Mouse (Mus musculus): ENCODE measurements around the gene Traf3ip1.

Gene Traf3ip1

GRCm38 (mm10) chr1:91494457-91495140, at the start of gene Traf3ip1:
TSS of gene Traf3ip1 (plus strand) at chr1:91494647.
- peak; percentile 97 to 99 for DNase-seq

- DNase-seq = no peak
These were observed 49.3 kb upstream of the Traf3ip1 start for GRCm38 (mm10) chr1:91444841-91445830.

GRCm38 (mm10) chr1:91446060-91446459, 48.4 kb upstream of the Traf3ip1 start:
- DNase-seq = no peak

- no peak for DNase-seq
These were observed 47.9 kb upstream of the Traf3ip1 start for GRCm38 (mm10) chr1:91446511-91446910.

- DNase-seq = no peak
These were observed 45.8 kb upstream of the Traf3ip1 start for GRCm38 (mm10) chr1:91448688-91449087.

GRCm38 (mm10) chr1:91450851-91451250, 43.6 kb upstream of the Traf3ip1 start:
- DNase-seq = no peak

- no peak for DNase-seq
These were observed 42.8 kb upstream of the Traf3ip1 start for GRCm38 (mm10) chr1:91451547-91452084.

GRCm38 (mm10) chr1:91453932-91454331, 40.5 kb upstream of the Traf3ip1 start:
- DNase-seq = no peak

- no peak for DNase-seq
These were observed 40.1 kb upstream of the Traf3ip1 start for GRCm38 (mm10) chr1:91454366-91454765.

GRCm38 (mm10) chr1:91454927-91455326, 39.5 kb upstream of the Traf3ip1 start:
- no peak for DNase-seq

GRCm38 (mm10) chr1:91455661-91456161, 38.7 kb upstream of the Traf3ip1 start:
- no peak for DNase-seq

GRCm38 (mm10) chr1:91456301-91456801, 38.1 kb upstream of the Traf3ip1 start:
- no peak for DNase-seq

GRCm38 (mm10) chr1:91457116-91457515, 37.3 kb upstream of the Traf3ip1 start:
- no peak for DNase-seq

- DNase-seq = peak in 1 of 2 experiments; percentile 15
These were observed 36.7 kb upstream of the Traf3ip1 start for GRCm38 (mm10) chr1:91457698-91458097.

GRCm38 (mm10) chr1:91458223-91458861, 36.1 kb upstream of the Traf3ip1 start:
- DNase-seq = peak; percentile 44 to 53

- DNase-seq = peak; percentile 100
These were observed 35.2 kb upstream of the Traf3ip1 start, which contains the start of gene Per2 for GRCm38 (mm10) chr1:91459059-91459809. TSS of gene Per2 (minus strand) at chr1:91459324.

GRCm38 (mm10) chr1:91460069-91460468, 34.4 kb upstream of the Traf3ip1 start:
- no peak for DNase-seq

GRCm38 (mm10) chr1:91460564-91460963, 33.9 kb upstream of the Traf3ip1 start:
- DNase-seq = no peak

GRCm38 (mm10) chr1:91463336-91463995, 31.0 kb upstream of the Traf3ip1 start:
- DNase-seq = no peak

- DNase-seq = no peak
These were observed 30.0 kb upstream of the Traf3ip1 start for GRCm38 (mm10) chr1:91464436-91464835.

GRCm38 (mm10) chr1:91465244-91465643, 29.2 kb upstream of the Traf3ip1 start:
- no peak for DNase-seq
